22 mouse cellular contexts compared by ENCODE assay signal in the genomic region with DNA sequence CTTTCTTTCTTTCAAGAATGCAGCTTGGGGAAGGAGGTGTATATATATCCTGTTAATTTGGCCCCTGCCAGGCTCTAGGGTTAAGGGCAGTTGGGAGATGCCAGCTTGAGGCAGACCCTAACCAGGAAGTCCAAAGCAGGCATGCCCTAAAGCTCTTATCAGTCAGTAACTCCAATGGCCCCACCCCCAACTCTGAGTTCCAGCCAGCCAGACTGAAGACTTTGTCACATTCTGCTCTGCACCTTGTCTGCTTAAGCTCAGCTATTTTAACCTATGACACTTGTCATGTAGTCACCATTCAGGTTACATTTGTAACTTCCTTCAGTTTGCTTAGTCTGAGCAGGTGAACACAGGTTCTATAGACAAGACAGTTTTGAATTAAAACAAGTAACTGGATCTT.
DNase-seq lines count a peak whose midpoint lies in the region; ATAC-seq and TF ChIP-seq lines count a peak whose summit lies in the region.
"Had no signal": no experiment of that assay in that cellular context is flagged by ENCODE, and none has a peak within 500 bp of the region (broad histone marks: within the 10 kb centered on the region; RNA-seq: fewer than 3 reads in every experiment).

No protein-coding gene starts in this region.

- H3K4me3 ChIP-seq in heart, embryonic 11.5 days (ENCODE audit: low read depth, low read length), result no peak overlapping the region
- no peak overlapping the region for H3K4me3 ChIP-seq in heart, postnatal 0 days (ENCODE audit: low read depth, low read length)
- no peak overlapping the region for H3K4me3 ChIP-seq in forebrain, embryonic 13.5 days
- H3K4me3 ChIP-seq: erythroblast, embryonic 14.5 days; hindbrain, embryonic 10.5 days; hindbrain, embryonic 15.5 days had no signal

- no peaks in the 10 kb centered on the region for H3K36me3 ChIP-seq in heart, embryonic 11.5 days (ENCODE audit: control insufficient read depth, insufficient read depth, low read length)
- H3K36me3 ChIP-seq in heart, postnatal 0 days (replicated peaks; ENCODE audit: control insufficient read depth, insufficient read depth, low read length), result peaks cover 9% of the 10 kb centered on the region; the same call in 1 of the 2 replicates
- H3K36me3 ChIP-seq in forebrain, embryonic 13.5 days (ENCODE audit: poor library complexity, severe bottlenecking), result no peaks in the 10 kb centered on the region
- H3K36me3 ChIP-seq: G1E; hindbrain, embryonic 15.5 days had no signal

- H3K9ac ChIP-seq in heart, embryonic 11.5 days (ENCODE audit: low read depth, low read length), result no peak overlapping the region
- no peak overlapping the region for H3K9ac ChIP-seq in heart, postnatal 0 days (replicated peaks; ENCODE audit: low read depth, low read length)
- no peak overlapping the region for H3K9ac ChIP-seq in forebrain, embryonic 13.5 days
- H3K9ac ChIP-seq: hindbrain, embryonic 15.5 days; liver, embryonic 14.5 days had no signal

- intact Hi-C loops in heart, postnatal 36 days (cut with DNase I), result no loop called here

- no peak overlapping the region for H3K4me2 ChIP-seq in heart, embryonic 11.5 days
- H3K4me2 ChIP-seq in heart, postnatal 0 days (ENCODE audit: low read depth, low read length), result no peak overlapping the region
- no peak overlapping the region for H3K4me2 ChIP-seq in forebrain, embryonic 13.5 days
- H3K4me2 ChIP-seq: hindbrain, embryonic 15.5 days had no signal

- no peak for DNase-seq in heart, adult 9 months (ENCODE audit: low spot score in 2 of 2)
- DNase-seq in heart, postnatal 0 days (ENCODE audit: low spot score), result no peak
- no peak for DNase-seq in heart, postnatal 36 days
- DNase-seq in kidney, postnatal 36 days, result peak; percentile 11 to 35
- no peak for DNase-seq in kidney, postnatal 10 days
- DNase-seq: adrenal gland, adult 8-10 months; cerebellum, adult 2 months; cerebellum, postnatal 14 days; gastrocnemius, postnatal 10 days; liver; lung, adult 2 months; lung, postnatal 14 days; midbrain, embryonic 14.5 days; thymus, postnatal 14 days had no signal

- no peaks in the 10 kb centered on the region for H3K9me3 ChIP-seq in heart, embryonic 11.5 days (replicated peaks; ENCODE audit: control insufficient read depth, low read length)
- no peaks in the 10 kb centered on the region for H3K9me3 ChIP-seq in heart, postnatal 0 days (replicated peaks; ENCODE audit: control insufficient read depth, low read length)
- H3K9me3 ChIP-seq in forebrain, embryonic 13.5 days (replicated peaks), result no peaks in the 10 kb centered on the region
- H3K9me3 ChIP-seq: G1E; hindbrain, embryonic 10.5 days; hindbrain, embryonic 15.5 days had no signal

- peaks cover 4% of the 10 kb centered on the region for H3K4me1 ChIP-seq in heart, embryonic 11.5 days (ENCODE audit: control insufficient read depth, insufficient read depth, low read length)
- H3K4me1 ChIP-seq in heart, postnatal 0 days (ENCODE audit: control insufficient read depth, insufficient read depth), result peaks cover 17% of the 10 kb centered on the region; the same call in 1 of the 2 replicates
- peaks cover 30% of the 10 kb centered on the region for H3K4me1 ChIP-seq in forebrain, embryonic 13.5 days

- peak overlapping the region; percentile 54; the same call in 1 of the 2 replicates for H3K27ac ChIP-seq in heart, embryonic 11.5 days (ENCODE audit: low read depth, low read length)
- 0 out of 2 replicates have a peak overlapping the region, but pooled peaks have one; percentile 11 for H3K27ac ChIP-seq in heart, postnatal 0 days (ENCODE audit: low read depth)
- H3K27ac ChIP-seq in forebrain, embryonic 13.5 days, result no peak overlapping the region
- H3K27ac ChIP-seq: hindbrain, embryonic 10.5 days; hindbrain, embryonic 15.5 days; liver, embryonic 14.5 days had no signal

- H3K27me3 ChIP-seq in heart, embryonic 11.5 days (ENCODE audit: control insufficient read depth, insufficient read depth, low read length), result no peaks in the 10 kb centered on the region
- H3K27me3 ChIP-seq in heart, postnatal 0 days (ENCODE audit: control insufficient read depth, insufficient read depth, low read length), result no peaks in the 10 kb centered on the region
- no peaks in the 10 kb centered on the region for H3K27me3 ChIP-seq in forebrain, embryonic 13.5 days
- H3K27me3 ChIP-seq: hindbrain, embryonic 15.5 days had no signal

- TF ChIP-seq EP300 in heart, postnatal 0 days (IDR thresholded peaks at IDR 0.05; ENCODE audit: low read depth), result no peak

- no peak for TF ChIP-seq CTCF in heart, postnatal 0 days (IDR thresholded peaks at IDR 0.05; ENCODE audit: low read depth)

- no peak for ATAC-seq in heart, embryonic 11.5 days (replicated peaks; ENCODE audit: insufficient number of reproducible peaks, low FRiP score, low TSS enrichment)
- ATAC-seq in heart, postnatal 0 days (ENCODE audit: insufficient read depth, low read depth), result peak; percentile 47
- ATAC-seq in forebrain, embryonic 13.5 days, result no peak
- ATAC-seq: inflammation-experienced regulatory T-cells, adult 6 months had no signal

Comparison
In these comparisons a context has a peak if more than half of its experiments do, and no peak if none do; other contexts are left out.
1. DNase-seq: peak in kidney, postnatal 36 days (2 of 2); none in heart, adult 9 months (0 of 2), heart, postnatal 0 days (single experiment), heart, postnatal 36 days (0 of 2) and kidney, postnatal 10 days (single experiment).